29 mouse cellular contexts compared by ENCODE assay signal in the genomic region with DNA sequence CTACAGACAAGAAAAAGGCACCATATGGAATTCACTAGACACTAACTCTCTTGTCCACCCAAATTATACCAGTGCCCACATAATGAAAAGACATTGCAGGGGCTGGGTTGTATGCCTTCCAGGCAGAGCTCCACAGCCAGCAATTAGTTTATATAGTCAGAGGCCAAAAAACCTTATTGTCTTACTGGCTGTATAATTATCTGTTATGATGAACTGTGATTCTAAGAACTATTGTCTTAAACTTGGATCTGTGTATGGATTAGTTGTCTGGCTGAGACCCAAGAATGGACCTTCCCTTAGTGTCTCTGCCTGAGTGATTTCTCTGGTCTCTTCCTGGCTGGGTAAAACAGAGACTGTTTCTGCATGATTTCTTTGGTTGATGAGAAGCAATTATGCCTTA.
DNase-seq lines count a peak whose midpoint lies in the region; ATAC-seq lines count a peak whose summit lies in the region.
"Had no signal": no experiment of that assay in that cellular context is flagged by ENCODE, and none has a peak within 500 bp of the region (broad histone marks: within the 10 kb centered on the region; RNA-seq: fewer than 3 reads in every experiment).

No protein-coding gene starts in this region.

- no peak overlapping the region for H3K9ac ChIP-seq in forebrain, embryonic 15.5 days (replicated peaks)
- H3K9ac ChIP-seq: embryonic facial prominence, embryonic 15.5 days; heart, embryonic 12.5 days; hindbrain, embryonic 13.5 days; limb, embryonic 13.5 days; lung, embryonic 15.5 days; neural tube, embryonic 13.5 days had no signal

- no peaks in the 10 kb centered on the region for H3K9me3 ChIP-seq in forebrain, embryonic 10.5 days
- H3K9me3 ChIP-seq in forebrain, embryonic 15.5 days = no peaks in the 10 kb centered on the region
- H3K9me3 ChIP-seq: embryonic facial prominence, embryonic 15.5 days; heart, embryonic 12.5 days; hindbrain, embryonic 13.5 days; limb, embryonic 13.5 days; lung, embryonic 15.5 days; neural tube, embryonic 13.5 days had no signal

- H3K27me3 ChIP-seq in forebrain, embryonic 10.5 days (ENCODE audit: poor library complexity, severe bottlenecking) = peaks cover 4% of the 10 kb centered on the region; the same call in 1 of the 2 replicates
- no peaks in the 10 kb centered on the region for H3K27me3 ChIP-seq in forebrain, embryonic 15.5 days
- H3K27me3 ChIP-seq: CH12.LX; embryonic facial prominence, embryonic 15.5 days; heart, embryonic 12.5 days; hindbrain, embryonic 13.5 days; limb, embryonic 13.5 days; lung, embryonic 15.5 days; neural tube, embryonic 13.5 days had no signal

- no peak overlapping the region for H3K4me2 ChIP-seq in forebrain, embryonic 15.5 days (replicated peaks)
- H3K4me2 ChIP-seq: embryonic facial prominence, embryonic 15.5 days; heart, embryonic 12.5 days; hindbrain, embryonic 13.5 days; limb, embryonic 13.5 days; liver, embryonic 11.5 days; lung, embryonic 15.5 days; midbrain, embryonic 11.5 days; neural tube, embryonic 13.5 days had no signal

- peak; percentile 5 to 8 for DNase-seq in cerebellum, postnatal 10 days
- DNase-seq in cerebellum, postnatal 25 days = no peak
- DNase-seq in forebrain, embryonic 10.5 days (ENCODE audit: extremely low spot score, low spot score) = no peak
- DNase-seq in retina, postnatal 7 days (ENCODE audit: low read depth, low spot score) = peak; percentile 1
- no peak for DNase-seq in thymus, postnatal 4 days
- DNase-seq in layer of hippocampus, adult 18-20 months (ENCODE audit: low spot score in 2 of 2) = no peak
- DNase-seq: adrenal gland, adult 8-10 months; cerebellum, adult 8-10 months; gastrocnemius, postnatal 25 days; heart, adult 11 months; heart, postnatal 4 days; kidney, adult 11 months; kidney, postnatal 25 days; lung, postnatal 36 days; right cerebral cortex, postnatal 4 days; thymus, adult 2 months had no signal

- ATAC-seq in forebrain, embryonic 15.5 days (replicated peaks) = peak; percentile 71
- ATAC-seq: inflammation-experienced regulatory T-cells, adult 6 months had no signal

- H3K27ac ChIP-seq in forebrain, embryonic 10.5 days = 0 out of 2 replicates have a peak overlapping the region, but pooled peaks have one; percentile 16
- H3K27ac ChIP-seq in forebrain, embryonic 15.5 days (replicated peaks) = peak overlapping the region; percentile 85
- H3K27ac ChIP-seq: embryonic facial prominence, embryonic 15.5 days; hindbrain, embryonic 13.5 days; layer of hippocampus, adult 2 months; limb, embryonic 13.5 days; lung, embryonic 15.5 days; neural tube, embryonic 13.5 days; stomach, postnatal 0 days had no signal

- H3K4me1 ChIP-seq in forebrain, embryonic 10.5 days = peaks cover 85% of the 10 kb centered on the region
- H3K4me1 ChIP-seq in forebrain, embryonic 15.5 days = peaks cover 43% of the 10 kb centered on the region
- H3K4me1 ChIP-seq: embryonic facial prominence, embryonic 15.5 days; heart, embryonic 12.5 days; limb, embryonic 13.5 days; lung, embryonic 15.5 days had no signal

- H3K4me3 ChIP-seq in forebrain, embryonic 10.5 days = no peak overlapping the region
- H3K4me3 ChIP-seq in forebrain, embryonic 15.5 days = no peak overlapping the region
- H3K4me3 ChIP-seq: embryonic facial prominence, embryonic 15.5 days; heart, embryonic 12.5 days; hindbrain, embryonic 13.5 days; layer of hippocampus, adult 2 months; limb, embryonic 13.5 days; lung, embryonic 15.5 days; neural tube, embryonic 13.5 days had no signal

- H3K36me3 ChIP-seq in forebrain, embryonic 10.5 days (replicated peaks) = no peaks in the 10 kb centered on the region
- H3K36me3 ChIP-seq in forebrain, embryonic 15.5 days = no peaks in the 10 kb centered on the region
- H3K36me3 ChIP-seq: embryonic facial prominence, embryonic 15.5 days; heart, embryonic 12.5 days; hindbrain, embryonic 13.5 days; limb, embryonic 13.5 days; lung, embryonic 15.5 days; neural tube, embryonic 13.5 days had no signal

Comparison
In these comparisons a context has a peak if more than half of its experiments do, and no peak if none do; other contexts are left out.
1. DNase-seq: peak in cerebellum, postnatal 10 days (2 of 2) and retina, postnatal 7 days (single experiment); none in cerebellum, postnatal 25 days (0 of 2), forebrain, embryonic 10.5 days (single experiment), thymus, postnatal 4 days (single experiment) and layer of hippocampus, adult 18-20 months (0 of 2).